Mouse (Mus musculus) ES-CJ7 (cell line): ENCODE data around the gene Rap1a.

Experiments
- DNase-seq: peaks from one replicate; pipeline ENCODE4 v3.0.0; 2011; ENCODE audit warnings: low read depth, low spot score

Gene Rap1a

DNA sequence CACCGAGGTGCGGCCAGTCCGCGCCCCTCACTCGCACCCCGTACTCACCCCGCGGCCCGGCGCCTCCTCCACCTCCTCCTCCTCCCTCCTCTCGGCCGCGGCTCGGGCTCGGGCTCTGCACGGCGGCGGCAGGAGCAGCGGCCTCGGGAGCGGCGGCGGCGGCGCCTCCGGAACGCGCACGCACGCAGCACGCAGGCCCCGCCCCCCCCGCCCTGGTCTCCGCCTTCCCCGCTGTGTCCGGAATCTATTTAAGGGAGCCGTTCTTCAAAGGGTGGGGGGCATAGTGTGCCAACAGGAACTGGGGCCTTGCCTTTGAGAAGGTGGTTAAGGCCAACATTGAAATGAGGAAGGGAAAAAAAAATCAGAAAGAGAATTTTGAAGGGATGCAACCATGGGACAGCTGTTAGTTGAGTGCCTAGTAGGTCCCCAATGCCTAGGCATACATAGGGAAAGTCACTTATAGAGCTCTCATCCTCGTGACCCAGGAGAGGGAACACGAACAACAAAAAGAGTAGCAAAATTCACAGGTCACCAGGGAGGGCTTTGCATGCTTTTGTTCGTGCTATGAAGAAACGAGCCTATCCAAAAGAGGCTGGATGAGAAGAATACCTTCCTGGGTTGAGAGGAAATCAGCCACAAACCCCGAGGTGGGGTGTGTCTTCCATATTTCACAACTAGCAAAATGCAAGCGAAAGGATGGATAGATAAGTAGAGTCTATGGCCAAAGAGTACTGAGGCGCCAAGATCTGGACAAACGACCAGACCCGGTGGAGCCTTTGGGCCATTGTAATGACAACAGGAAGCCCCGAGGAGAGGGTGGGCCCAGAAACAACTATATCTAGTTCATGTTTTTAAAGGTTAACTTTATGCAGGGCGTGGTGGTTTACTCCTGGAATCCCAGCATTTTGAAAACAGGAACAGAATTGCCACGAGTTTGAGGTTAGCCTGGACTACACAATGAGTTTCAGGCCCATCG, at the start of gene Rap1a:
Gene Rap1a, minus strand, starts transcription at position 146 of the 976 bp plus-strand sequence.
- peak; percentile 61 for DNase-seq

DNA sequence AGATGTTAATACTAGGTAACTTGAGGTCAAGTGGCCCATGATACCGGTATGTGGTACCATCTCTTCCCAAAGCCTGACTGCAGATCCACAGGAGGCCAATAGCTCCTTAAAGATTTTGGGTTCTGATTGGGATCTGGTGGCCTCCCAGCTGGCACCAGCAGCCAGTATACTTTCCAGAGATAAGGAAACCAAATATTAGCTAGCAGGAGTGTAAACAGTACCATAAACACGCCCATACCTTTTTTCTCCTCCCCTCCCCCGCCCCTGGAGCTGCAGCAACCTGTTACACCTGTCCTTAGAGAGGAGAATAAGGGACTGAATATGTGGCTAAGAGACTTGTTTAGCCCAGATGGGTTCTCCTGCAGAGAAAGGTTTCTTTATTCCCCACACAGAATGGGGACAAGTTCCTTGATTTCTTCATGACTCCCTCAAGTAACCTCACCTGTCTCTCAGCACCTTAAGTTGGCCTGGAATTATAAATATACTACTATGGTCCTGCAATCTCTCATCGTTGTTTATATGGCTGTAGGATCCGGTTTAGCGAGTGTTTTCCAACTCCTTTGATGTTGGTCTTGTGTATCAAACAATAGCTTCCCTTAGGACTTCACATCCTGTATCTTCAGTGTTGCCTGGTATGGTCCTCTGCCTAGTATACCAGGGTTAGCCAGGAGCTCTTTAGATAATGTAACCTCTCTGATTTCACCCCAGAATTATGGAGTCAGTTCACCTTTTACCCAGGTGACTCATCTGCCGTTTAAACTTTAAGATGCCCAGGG, 45.3 kb upstream of the Rap1a start:
- DNase-seq, result no peak

- no peak for DNase-seq
Observed at GRCm38 (mm10) chr3:105839836-105840235, 38.7 kb upstream of the Rap1a start.

GRCm38 (mm10) chr3:105838655-105839054, 37.5 kb upstream of the Rap1a start:
- DNase-seq, result no peak

GRCm38 (mm10) chr3:105836883-105837282, 35.7 kb upstream of the Rap1a start:
- no peak for DNase-seq

- no peak for DNase-seq
Observed at GRCm38 (mm10) chr3:105835875-105836274, 34.7 kb upstream of the Rap1a start.

GRCm38 (mm10) chr3:105831584-105831983, 30.4 kb upstream of the Rap1a start:
- DNase-seq, result no peak

DNA sequence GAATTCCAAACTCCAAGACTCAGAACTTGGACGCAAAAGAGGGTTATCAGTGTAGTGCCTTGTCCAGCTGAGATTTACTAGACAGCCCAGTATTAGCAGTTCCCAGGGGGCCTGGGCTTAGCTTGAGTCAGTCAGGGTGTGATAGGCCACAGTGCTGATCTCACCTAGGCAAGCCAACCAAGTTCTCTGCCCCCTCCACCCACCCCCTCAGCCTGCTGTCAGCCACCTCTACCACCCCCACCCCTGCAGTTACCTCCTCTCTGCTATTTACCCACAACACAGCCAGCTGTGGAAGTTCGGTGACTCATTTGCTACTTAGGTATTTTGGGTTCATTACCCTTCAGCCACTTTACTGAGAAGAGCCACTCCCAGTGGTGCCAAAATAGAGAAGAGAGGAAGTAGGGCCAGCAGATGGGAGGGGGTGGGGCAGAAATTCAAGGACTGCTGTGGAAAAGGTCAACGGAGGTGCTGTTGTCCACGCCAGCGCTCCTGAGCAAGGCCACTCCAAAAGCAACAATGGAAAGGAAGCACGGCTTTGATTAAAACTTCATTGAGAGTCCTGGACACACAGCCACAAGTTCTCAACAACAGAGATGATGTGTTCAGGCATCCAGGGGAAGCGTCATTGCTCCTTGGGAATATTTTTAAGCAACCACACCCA, 24.5 kb upstream of the Rap1a start:
- DNase-seq, result peak; percentile 49

- no peak for DNase-seq
Observed at GRCm38 (mm10) chr3:105824704-105825103, 23.6 kb upstream of the Rap1a start.

GRCm38 (mm10) chr3:105824103-105824502, 23.0 kb upstream of the Rap1a start:
- DNase-seq, result no peak

GRCm38 (mm10) chr3:105823609-105824008, 22.5 kb upstream of the Rap1a start:
- no peak for DNase-seq

DNA sequence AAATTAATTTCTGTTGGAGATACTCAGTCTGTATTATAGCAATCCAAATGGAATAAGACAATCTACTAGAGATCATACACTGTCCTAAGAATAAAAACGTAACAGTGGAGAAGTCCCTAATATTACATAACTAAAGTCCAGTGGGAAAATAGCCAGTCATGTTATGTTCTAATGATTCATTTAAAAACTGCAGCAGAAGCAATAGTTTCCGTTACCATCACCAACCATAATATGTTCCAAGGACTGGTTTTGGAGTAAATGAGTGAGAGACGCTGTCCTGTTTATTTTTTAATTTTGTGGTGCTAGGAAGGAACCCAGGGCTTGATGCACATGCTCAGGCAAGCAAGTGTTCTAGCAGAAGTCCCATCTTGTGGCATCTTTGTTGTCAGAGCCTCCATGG, 20.4 kb upstream of the Rap1a start:
- no peak for DNase-seq

DNA sequence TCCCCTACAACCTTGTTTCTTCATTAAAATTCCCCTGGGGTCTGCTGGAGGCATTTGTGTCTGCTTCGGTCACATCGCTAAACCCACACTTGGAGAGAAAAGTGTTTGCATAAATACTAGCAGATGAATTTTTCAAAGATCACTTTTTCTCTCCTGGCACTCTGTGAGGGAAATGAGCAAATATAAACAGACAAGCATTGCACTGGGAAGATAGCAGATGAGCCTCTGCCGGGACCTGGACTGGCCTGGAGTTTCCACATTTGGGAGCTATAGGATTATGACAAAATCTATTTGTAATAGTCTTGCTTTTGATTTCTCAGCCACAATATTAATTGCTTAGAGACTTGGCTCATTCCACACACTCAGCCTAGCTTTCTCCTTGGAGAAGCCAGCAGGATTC, 19.1 kb upstream of the Rap1a start:
- DNase-seq, result no peak

DNA sequence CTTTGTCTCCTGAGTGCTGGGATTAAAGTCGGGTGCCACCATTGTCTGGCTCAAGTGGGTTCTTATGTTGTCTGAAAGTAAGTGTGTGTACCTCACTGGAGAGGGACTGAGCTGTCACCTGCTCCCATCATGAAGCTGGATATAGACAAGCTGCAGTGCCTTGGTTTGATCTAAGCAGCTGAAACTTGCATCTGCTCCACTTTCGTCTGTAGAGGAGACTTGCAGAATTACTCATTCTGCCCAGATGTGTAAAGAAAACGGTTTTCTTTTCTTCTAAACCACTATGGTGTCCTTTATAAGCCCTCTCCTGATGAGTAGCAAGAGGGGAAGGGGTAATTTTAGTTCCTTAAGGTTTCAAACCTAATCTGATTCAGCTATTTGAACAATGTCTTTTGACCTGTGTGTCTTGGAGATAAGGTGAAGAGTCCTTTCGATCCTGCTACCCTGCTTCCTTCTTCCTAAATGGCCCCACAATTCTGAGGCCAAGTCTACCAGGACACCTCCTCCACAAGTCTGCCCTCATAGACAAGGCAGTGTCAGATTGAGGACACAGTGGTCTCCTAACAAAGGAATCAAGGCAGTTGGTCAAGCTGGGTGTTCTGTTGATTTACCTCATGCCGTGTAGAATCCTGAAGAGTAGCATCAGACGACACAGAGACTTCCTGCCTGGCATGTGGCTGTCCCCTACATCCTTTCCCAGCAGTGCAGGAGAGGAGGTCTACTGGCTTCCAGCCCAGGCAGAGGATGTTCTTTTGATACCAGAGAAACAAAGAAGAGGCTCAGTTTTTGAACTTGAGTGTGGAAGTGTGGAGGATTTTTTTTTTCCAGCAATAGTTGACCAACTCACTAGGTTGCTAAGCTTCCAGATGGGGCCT, 17.2 kb upstream of the Rap1a start:
- no peak for DNase-seq

GRCm38 (mm10) chr3:105816089-105816488, 15.0 kb upstream of the Rap1a start:
- no peak for DNase-seq

GRCm38 (mm10) chr3:105815236-105815904, 14.2 kb upstream of the Rap1a start:
- DNase-seq, result no peak

DNA sequence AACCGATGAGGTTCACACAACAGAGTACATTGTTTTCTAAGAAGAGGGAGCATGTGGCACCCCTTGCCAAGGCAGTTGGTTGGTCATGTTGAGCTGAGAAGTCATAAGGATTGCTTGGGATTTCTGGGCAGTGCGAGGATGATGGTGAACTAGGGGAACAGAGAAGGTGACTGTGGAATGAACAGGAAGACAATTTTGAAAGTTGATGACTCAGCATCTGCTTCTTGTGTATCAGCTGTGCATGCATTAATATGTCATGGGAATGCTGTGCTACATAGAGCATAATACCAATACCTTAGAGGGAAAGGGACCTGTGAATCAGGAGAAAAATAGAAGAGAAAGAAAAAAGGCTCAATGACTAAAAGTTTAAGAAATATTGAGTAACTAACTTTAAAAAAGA, 10.0 kb upstream of the Rap1a start:
- DNase-seq, result no peak

- DNase-seq, result no peak
Observed at GRCm38 (mm10) chr3:105808179-105809037, 7.3 kb upstream of the Rap1a start.

DNA sequence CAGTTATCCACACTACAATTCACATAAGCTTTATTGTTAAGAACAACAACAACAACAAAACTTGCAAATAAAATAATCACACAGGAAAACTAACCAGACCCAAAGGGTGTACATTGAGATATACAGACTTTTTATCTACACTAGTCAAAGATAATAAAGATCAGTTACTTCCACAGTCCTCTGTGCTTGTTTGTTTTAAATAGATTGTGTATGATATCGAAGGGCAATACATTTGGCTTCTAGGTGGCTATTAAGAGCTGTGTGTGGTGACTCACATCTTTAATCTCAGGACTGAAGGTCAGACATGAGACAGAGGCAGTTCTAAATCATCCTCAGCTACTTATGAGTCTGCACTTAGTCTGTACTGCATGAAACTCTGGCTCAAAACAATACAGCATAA, 6.5 kb upstream of the Rap1a start:
- no peak for DNase-seq
